Mouse (Mus musculus) testis, postnatal 10 days (tissue): ENCODE data around the gene Gm10912.
A peak's percentile ranks its signal among the peaks of the same experiment; 100 is the strongest.
"Not testable (repeated sequence)": the region's sequence is repeated elsewhere in the genome, so short reads cannot be mapped to it uniquely, and the experiment has no call there.

Experiments
- DNase-seq: peaks from one replicate; pipeline ENCODE4 v3.0.0; 2021; ENCODE audit warnings: low spot score

Gm10912 gene

DNA sequence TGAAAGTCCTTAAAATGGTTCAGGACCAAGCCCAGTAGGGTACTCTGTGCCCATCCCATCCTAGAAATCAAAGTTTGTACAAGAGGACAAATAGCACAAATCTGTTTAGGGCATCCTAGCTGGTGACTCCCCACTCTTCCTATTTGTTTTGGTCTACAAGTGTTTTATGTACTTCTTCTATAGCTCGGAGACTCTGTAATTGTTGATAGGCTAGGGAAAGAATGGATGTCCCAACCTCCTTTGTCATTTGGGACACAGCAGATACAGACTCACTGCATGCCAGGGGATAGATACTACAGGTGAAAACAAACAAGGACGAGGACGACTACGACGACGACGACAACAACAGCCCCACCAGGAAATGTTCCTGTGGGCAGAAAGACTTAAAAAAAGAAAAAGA is 2.8 kb downstream of the Gm10912 start, which contains the start of gene Gm10799:
Gene Gm10799 (minus strand): TSS at position 101 of the 400 bp plus-strand sequence.
- not testable (repeated sequence) for DNase-seq

DNA sequence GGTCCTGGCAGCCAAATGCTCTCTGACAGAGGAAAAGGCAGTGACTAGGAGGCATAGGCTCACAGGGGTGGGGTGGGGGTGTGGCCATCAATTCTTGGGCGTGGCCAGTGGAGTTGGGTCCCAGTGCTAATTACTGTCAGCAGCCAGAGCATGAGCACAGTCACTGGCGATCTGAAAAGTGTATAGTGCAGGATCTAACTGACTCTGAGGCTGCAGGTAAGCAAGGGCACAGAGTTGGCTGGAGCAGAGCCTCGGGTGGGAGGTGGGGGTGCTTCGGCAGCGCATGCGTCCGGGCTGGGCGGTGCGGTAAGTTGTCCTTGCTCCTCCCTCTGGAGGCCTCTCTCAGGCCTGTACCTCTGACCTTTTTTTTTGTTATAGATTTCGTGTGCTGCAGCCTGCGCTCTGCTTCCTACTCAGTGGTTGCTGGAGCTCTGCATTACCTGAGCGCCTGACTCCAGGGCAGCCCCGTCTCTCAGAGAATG is 4.1 kb downstream of the Gm10912 start, which contains the start of gene Cd59b:
Gene Cd59b (plus strand): TSS at position 146 of the 482 bp plus-strand sequence.
- DNase-seq, result peak; percentile 78

DNA sequence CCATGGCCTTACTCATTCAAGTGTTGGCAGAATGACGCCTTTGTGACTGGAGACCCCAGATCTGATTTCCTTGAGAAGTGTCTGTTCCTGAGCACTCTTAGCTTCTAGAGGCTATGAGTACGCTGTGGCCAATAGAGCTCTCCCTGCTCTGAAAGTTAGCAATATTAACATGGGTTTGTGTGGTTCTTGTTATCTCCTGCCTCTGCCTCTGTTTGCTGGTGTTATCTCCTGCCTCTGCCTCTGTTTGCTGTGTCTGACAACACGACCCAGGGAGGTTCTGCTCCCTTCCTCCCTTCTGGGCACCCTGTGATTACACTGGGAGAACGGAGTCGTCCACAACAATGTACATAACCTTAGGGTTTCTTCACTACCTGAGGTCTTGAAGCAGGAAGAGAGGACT is 12.7 kb downstream of the Gm10912 start:
- not testable (repeated sequence) for DNase-seq

DNA sequence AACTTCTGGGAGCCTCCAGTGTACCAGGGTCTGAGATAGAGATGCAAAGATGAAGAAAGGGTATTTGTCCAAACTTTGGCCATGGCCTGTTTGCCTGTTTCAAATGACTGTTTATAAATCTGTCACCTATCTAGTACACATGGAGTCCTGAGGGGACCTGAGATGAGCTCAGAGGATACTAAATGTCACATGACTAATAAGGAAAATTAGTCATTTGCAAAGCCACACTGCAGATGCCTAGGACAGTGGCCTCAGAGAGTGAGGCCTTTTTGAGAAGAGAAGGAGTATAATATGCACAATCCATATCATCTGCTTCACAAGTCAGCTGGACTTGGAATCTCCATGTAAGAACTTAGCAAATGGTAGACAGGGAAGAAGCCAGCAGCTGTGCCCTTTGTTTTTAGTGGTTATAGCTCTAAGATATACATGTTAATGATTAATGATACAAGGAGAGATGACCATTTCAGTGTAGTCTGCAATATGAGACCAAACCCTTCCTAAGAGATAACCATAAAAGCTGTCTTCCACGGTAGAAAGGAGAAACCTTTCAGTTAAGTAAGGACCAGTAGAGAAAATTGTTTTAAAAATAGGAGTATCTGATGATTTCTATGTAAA is 15.9 kb downstream of the Gm10912 start:
- not testable (repeated sequence) for DNase-seq

DNA sequence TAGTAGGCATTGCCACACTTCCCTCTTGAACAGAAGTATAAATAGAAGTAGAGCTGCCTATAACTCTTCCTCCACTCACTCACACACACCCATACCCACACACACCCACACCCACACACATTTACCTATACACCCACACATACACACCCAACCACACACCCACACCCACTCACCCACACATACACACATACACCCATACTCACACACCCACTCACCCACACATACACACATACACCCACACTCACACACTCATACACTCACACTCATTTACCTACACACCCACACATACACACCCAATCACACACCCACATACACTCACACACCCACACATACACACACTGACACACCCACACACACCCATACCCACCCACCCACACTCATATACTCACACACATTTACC is 16.8 kb downstream of the Gm10912 start:
- DNase-seq, result no peak

DNA sequence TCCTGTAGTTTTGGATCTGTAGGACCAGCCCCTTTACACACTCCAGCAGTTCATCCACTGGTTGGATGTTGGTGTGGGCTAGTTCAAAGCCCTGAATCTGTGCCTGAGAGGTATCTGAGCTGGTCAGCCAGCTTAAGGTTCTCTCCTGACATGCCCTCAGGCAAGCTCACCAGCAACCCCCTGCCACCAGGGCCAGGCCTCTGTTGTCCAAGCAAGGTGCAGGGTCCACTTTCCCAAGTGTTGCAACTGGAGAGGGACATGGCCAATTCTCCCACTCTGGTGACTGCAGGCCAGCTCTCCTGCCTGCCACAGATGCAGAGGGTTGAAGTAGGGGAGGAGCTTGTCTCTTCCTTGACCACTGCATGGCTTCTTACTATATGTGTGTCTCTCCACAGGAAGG is 18.4 kb downstream of the Gm10912 start:
- DNase-seq, result not testable (repeated sequence)

DNA sequence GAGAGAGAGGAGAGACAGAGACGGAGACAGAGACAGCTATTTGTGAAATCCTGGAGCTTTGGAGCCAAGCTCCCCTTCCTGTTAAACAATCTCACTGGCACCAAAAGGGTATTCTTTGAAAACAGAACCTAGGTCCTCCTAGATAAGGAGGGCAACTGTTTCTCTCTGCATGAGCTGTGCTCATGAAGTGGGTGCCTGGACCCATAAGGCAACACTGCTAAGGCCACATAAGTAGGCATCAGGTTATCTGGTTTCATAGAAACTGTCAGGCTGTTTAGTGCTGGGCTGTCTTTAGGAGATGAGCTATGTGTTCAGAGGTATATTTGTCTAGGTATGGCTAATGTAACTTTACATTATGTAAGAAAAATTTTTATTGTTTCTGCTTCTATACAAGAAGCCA is 21.9 kb downstream of the Gm10912 start:
- not testable (repeated sequence) for DNase-seq

DNA sequence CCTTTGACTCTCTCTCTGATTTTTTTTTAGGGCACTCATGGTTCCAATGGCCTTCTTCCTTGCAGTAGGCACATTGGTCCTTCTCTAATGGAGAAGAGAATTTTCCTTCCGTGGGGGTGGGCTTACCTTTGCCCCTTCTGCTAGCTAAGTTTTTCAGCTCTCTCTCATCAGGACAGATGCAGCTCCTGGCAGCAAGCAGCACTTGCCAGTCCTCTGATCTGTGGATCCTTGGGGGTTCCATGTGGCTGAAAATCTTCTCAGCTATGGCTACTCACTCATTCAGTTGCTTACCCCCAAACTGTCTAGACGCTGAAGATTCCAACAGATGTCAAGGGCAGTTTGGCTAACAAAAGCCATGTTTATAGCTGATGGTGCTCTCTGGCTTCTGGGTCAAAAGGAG is 27.7 kb downstream of the Gm10912 start:
- DNase-seq, result no peak

DNA sequence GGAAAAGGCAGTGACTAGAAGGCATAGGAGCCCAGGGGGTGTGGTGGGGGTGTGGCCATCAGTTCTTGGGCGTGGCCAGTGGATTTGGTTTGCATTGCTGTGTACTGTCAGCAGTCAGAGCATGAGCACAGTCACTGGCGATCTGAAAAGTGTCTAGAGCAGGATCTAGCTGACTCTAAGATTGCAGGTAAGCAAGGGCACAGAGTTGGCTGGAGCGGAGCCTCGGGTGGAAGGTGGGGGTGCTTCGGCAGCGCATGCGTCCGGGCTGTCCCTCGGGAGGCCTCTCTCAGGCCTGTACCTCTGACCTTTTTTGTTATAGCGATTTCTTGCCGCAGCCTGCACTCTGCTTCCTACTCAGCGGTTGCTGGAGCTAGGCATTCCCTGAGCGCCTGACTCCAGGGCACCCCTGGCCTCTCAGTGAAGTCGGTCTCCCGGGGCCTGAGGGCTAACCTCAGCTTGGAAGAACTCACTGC is 30.2 kb downstream of the Gm10912 start, which contains the start of gene Cd59a:
Gene Cd59a (plus strand): TSS at position 61 of the 473 bp plus-strand sequence.
- peak; percentile 90 for DNase-seq

DNA sequence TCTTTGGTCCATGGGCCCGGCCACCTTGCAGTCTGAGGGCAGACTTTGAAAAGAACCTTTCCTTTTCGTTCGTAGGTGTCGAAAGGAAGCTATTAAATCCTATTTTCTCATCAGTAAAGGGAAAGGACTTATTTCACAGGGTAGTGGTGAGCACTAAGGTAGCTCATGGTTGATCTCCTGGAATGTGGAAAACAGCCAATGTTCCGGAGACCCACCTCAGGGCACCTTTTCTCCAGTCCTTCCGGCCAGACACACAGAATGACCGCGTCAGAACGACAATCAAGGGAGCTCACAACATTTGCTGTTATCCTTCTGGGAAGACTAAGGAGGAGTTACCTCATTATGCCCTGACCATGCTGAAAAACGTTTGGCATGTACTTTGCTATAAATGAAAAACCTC is 30.6 kb downstream of the Gm10912 start:
- DNase-seq, result no peak

DNA sequence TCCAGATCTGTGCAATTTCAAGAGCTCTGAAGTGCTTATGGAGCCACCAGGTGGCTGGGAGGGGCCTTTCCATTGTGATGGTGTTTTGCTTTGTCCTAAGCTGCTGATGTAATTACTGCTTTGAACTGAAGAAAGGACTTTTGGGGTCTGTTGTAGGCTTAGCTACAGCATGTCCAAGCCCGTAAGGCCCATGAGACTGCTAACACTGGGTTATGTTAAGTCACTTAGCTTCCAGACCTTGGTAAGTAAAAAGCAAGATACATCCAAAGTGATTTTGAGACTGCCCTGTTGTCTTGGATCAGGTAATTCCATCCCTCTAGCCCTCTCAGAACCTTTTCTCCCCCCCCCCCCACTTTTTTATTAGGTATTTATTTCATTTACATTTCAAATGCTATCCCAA is 31.2 kb downstream of the Gm10912 start:
- DNase-seq, result not testable (repeated sequence)

DNA sequence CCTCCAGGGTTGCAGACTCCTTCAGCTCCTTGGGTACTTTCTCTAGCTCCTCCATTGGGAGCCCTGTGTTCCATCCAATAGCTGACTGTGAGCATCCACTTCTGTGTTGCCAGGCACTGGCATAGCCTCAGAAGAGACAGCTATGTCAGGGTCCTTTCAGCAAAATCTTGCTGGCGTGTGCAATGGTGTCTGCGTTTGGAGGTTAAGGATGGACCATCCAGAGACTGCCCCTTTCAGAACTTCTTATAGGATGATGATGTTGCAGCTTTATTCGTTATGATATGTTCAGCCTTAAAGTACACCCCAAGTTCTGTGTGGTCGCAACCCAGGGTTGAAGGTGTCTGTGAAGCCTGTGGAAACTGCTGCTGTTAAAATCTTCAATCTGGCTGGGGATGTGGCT is 31.8 kb downstream of the Gm10912 start:
- not testable (repeated sequence) for DNase-seq

DNA sequence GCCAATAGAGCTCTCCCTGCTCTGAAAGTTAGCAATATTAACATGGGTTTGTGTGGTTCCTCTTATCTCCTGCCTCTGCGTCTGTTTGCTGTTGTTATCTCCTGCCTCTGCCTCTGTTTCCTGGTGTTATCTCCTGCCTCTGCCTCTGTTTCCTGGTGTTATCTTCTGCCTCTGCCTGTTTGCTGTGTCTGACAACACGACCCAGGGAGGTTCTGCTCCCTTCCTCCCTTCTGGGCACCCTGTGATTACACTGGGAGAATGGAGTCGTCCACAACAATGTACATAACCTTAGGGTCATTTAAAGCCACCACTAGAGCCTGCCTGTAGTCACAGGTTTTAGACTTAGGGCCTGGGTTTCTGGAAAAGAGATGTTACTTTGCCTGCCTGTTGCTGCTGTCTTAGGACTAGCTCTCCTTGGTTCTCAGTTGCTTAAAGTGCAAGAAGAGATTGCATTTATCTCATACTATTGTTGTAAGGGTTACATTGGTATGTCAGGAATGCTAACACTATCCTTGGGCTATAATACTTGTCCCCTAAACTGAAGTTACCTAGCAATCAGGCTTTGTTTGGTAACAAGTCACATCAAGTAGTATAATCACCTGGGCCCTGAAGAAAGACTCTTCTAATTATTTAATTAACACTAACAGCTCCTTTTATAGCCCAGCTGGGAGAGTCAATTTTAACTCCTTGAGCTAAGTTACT is 33.1 kb downstream of the Gm10912 start:
- DNase-seq, result no peak

DNA sequence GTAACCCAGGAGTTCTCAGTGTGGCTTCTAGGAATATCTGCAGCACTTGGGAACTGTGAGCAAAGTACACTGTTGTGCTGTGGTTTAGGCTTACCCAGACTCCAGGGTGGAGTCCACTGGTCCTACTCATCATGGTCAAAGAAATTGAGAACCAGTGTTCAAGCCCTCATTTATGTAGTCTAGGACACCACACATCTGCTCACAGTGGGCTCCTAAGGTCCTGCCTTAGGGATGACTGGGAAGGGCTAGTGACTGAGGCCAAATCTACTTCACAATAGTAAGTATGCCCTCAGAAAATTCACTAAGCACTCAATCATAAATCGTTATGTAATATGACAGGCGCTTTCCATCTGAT is 33.6 kb downstream of the Gm10912 start:
- DNase-seq, result no peak

DNA sequence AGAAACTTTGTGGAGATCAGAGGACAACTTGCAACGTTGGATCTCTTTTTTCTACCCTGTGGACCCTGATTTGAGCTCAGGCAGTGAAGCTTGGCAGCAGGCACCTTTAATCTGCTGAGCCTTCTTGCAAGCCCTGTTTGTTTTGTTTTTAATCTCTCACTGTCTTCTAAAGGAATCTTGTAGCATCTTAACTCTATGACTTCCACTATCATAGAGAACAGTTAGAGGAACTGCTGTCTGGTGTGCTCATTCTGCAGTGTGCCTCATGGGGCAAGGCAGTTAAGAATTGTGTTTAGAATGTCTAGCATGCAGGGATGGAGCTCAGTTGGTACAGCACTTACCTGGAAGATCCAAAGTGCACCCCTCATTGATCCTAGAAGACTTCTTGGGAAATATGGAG is 34.3 kb downstream of the Gm10912 start:
- no peak for DNase-seq

DNA sequence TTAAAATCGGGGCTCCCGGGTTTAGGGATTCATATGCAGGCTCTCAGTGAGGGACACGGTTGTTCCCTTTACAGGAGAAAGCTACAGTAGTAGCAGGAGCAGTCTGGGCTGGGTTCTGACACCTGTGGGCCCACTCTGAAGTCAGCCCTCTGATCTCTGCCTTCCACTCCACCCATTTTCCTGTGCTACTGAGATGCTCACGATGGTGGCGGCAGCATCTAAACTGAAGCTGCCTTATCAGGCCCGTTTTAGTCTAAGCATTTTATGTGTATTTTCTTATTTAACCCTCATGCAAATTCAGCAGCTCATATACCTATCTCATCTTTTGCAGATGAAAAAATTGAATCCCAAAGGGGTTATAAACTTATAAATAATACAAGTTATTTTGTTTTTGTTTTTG is 39.2 kb downstream of the Gm10912 start:
- DNase-seq, result no peak

DNA sequence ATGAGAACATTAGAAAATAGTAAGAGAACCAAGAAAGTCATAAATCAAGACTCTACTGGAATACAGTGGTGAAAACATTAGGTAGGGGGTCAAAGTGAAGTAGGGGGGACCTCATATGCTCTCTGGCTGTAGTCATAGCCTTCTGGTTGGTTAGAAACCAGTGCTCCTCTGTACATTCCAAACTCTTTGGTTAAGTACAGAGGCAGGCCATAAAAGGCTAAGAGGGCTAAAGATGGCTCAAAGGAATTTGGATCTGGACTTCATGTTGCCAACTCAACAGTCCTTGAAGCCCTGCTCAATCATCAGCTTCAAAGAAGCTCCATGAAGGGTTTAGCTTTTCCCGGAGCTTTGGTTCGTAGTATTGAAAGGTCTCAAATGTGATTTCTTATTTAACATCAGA is 43.4 kb downstream of the Gm10912 start:
- not testable (repeated sequence) for DNase-seq

DNA sequence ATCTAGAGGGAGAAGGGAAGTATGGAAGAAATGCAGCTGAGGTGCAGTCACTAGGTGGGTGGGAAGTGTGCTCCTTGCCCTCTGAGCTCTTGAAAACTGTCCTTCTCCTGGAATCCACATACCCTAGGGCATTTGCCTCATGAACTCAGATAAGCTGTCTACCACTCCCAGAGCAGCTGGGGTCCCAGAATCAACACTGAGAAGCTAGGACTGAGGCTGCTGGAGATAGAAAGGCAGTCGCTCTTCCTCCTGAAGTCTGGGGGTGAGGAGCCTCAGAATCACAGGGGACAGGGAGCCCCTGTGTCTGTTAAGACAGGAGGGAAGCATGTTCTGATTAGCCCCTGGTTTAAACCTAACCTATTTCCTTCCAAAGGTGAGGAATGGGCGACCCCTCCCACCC is 43.9 kb downstream of the Gm10912 start:
- no peak for DNase-seq

DNA sequence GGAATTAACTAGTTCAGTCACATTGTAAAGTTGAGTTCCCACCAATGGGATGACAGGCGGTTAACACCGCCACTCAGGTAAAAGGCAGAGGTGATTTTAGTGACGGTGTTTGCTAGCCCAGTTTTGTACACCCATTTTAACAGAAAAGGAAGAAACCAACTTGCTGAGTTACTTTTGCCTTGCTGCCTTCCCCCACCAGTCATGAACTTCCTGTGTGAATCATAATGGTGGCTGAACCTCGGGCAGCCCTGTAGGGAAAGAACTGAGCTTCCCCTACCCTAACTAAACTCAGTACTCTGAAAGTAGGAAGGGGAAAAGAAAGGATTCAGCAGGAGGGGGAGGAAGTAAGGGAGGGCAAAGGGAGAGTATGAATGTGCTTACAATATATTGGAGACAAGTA is 44.4 kb downstream of the Gm10912 start:
- DNase-seq, result no peak

DNA sequence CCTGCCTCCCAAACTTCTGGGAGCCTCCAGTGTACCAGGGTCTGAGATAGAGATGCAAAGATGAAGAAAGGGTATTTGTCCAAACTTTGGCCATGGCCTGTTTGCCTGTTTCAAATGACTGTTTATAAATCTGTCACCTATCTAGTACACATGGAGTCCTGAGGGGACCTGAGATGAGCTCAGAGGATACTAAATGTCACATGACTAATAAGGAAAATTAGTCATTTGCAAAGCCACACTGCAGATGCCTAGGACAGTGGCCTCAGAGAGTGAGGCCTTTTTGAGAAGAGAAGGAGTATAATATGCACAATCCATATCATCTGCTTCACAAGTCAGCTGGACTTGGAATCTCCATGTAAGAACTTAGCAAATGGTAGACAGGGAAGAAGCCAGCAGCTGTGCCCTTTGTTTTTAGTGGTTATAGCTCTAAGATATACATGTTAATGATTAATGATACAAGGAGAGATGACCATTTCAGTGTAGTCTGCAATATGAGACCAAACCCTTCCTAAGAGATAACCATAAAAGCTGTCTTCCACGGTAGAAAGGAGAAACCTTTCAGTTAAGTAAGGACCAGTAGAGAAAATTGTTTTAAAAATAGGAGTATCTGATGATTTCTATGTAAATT is 45.7 kb downstream of the Gm10912 start:
- DNase-seq, result not testable (repeated sequence)

DNA sequence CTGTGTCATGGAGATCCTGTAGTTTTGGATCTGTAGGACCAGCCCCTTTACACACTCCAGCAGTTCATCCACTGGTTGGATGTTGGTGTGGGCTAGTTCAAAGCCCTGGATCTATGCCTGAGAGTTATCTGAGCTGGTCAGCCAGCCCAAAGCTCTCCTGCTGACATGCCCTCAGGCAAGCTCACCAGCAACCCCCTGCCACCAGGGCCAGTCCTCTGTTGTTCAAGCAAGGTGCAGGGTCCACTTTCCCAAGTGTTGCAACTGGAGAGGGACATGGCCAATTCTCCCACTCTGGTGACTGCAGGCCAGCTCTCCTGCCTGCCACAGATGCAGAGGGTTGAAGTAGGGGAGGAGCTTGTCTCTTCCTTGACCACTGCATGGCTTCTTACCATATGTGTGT is 47.9 kb downstream of the Gm10912 start:
- not testable (repeated sequence) for DNase-seq

DNA sequence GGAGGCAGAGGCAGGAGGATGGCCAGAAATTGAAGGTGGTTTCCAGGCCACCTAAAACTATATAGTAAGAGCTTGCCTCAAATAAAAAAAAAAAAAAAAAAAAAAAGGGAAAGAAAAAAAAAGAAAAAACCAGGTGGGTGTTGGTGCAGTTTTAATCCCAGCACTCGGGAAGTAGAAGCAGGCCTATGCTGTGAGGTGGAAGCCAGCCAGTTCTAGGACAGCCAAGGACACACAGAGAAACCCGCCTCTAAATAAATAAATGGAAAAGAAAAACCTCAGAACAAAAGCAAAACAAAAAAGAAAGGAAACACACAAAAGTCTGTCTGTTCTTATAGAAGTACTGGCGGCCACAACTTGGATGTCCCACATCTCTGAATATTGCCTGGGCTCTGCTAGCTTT is 49.3 kb downstream of the Gm10912 start:
- no peak for DNase-seq
